Mouse (Mus musculus) MEL (cell line): ENCODE measurements at regions not wholly inside any gene's neighbourhood (a gene's known extent, or its start where the extent isn't known, plus 50 kb on each side); places are given as distances from the start of the nearest gene placed in this dataset.

Experiments used
- DNase-seq: peaks from one replicate; pipeline ENCODE4 v3.0.0; 2011; ENCODE audit warnings: low read depth, low spot score
- H3K27ac ChIP-seq: 2 replicates; pipeline ENCODE4 v1.5.1; 2012; ENCODE audit warnings: low read depth, mild to moderate bottlenecking, control low read depth, low read length, moderate library complexity; ENCODE audit not compliant: control insufficient read depth
- H3K27me3 ChIP-seq, 2 experiments: fragments of 150-350 bp in 1 of 2; sonication (generic) in 1 of 2; 2 replicates each; pipeline ENCODE4 v1.6.1; 2012; ENCODE audit warnings: low read length in 2 of 2, mild to moderate bottlenecking in 2 of 2, improper control_type of control experiment in 1 of 2, moderate library complexity in 1 of 2; ENCODE audit not compliant: insufficient read depth in 2 of 2, control insufficient read depth in 1 of 2
- H3K36me3 ChIP-seq, 2 experiments: 2 replicates each; pipeline ENCODE4 v1.6.1; 2012 to 2014; ENCODE audit warnings: low read length in 2 of 2, improper control_type of control experiment in 1 of 2, inconsistent platforms in 1 of 2, mild to moderate bottlenecking in 1 of 2; ENCODE audit not compliant: insufficient read depth in 2 of 2, control insufficient read depth in 1 of 2
- H3K4me1 ChIP-seq, 2 experiments: fragments of 150-350 bp in 1 of 2; sonication (generic) in 1 of 2; 2 replicates each; pipeline ENCODE4 v1.6.1; 2012; ENCODE audit warnings: low read length in 2 of 2, improper control_type of control experiment in 1 of 2, mild to moderate bottlenecking in 1 of 2; ENCODE audit not compliant: insufficient read depth in 2 of 2, control insufficient read depth in 1 of 2
- H3K4me3 ChIP-seq, 2 experiments: fragments of 150-350 bp in 1 of 2; sonication (generic) in 1 of 2; 2 replicates each; pipeline ENCODE4 v1.5.1; 2012; ENCODE audit warnings: low read depth in 2 of 2, low read length in 2 of 2, mild to moderate bottlenecking in 2 of 2, moderate library complexity in 2 of 2, control low read depth in 1 of 2, improper control_type of control experiment in 1 of 2; ENCODE audit not compliant: control insufficient read depth in 1 of 2, insufficient read depth in 1 of 2
- H3K79me2 ChIP-seq: 2 replicates; pipeline ENCODE4 v1.6.1; 2012; ENCODE audit warnings: mild to moderate bottlenecking, low read length, moderate library complexity; ENCODE audit not compliant: control insufficient read depth, poor library complexity, insufficient read depth
- H3K9ac ChIP-seq: 2 replicates; pipeline ENCODE4 v1.6.1; 2012; ENCODE audit warnings: low read depth, mild to moderate bottlenecking, control low read depth, low read length, moderate library complexity; ENCODE audit not compliant: control insufficient read depth, poor library complexity, severe bottlenecking
- H3K9me3 ChIP-seq: fragments of 150-350 bp; sonication (generic); replicated peaks from 2 replicates; pipeline ENCODE4 v1.6.1; 2012; ENCODE audit warnings: mild to moderate bottlenecking, low read length, improper control_type of control experiment, moderate library complexity; ENCODE audit not compliant: insufficient read depth
- BHLHE40 ChIP-seq: IDR thresholded peaks from 2 replicates; pipeline ENCODE4 v1.6.1; 2012; ENCODE audit warnings: low read depth, mild to moderate bottlenecking, inconsistent platforms, low read length, improper control_type of control experiment, borderline replicate concordance
- CHD1 ChIP-seq: IDR thresholded peaks from 2 replicates; pipeline ENCODE4 v1.6.1; 2012; ENCODE audit warnings: low read depth, mild to moderate bottlenecking, inconsistent platforms, low read length, improper control_type of control experiment
- CHD2 ChIP-seq: IDR thresholded peaks from 2 replicates; pipeline ENCODE4 v1.6.1; 2011; ENCODE audit warnings: low read length, improper control_type of control experiment
- CTCF ChIP-seq, 3 experiments: IDR thresholded peaks in 2 of 3; conservative IDR thresholded peaks in 1 of 3; 2 replicates each; pipeline ENCODE4 v1.5.1; 2011 to 2012; ENCODE audit warnings: low read length in 3 of 3, low read depth in 2 of 3, mild to moderate bottlenecking in 2 of 3, improper control_type of control experiment in 1 of 3, inconsistent platforms in 1 of 3, mixed read lengths in 1 of 3, moderate library complexity in 1 of 3; ENCODE audit not compliant: control insufficient read depth in 1 of 3, insufficient read depth in 1 of 3, poor library complexity in 1 of 3, severe bottlenecking in 1 of 3
- E2F4 ChIP-seq: IDR thresholded peaks from 2 replicates; pipeline ENCODE4 v1.6.1; 2011; ENCODE audit warnings: low read depth, low read length, improper control_type of control experiment, borderline replicate concordance
- ELF1 ChIP-seq: IDR thresholded peaks from 2 replicates; pipeline ENCODE4 v1.6.1; 2014; ENCODE audit warnings: low read depth, mild to moderate bottlenecking, inconsistent platforms, low read length, improper control_type of control experiment, moderate library complexity
- EP300 ChIP-seq, 2 experiments: IDR thresholded peaks; 2 replicates each; pipeline ENCODE4 v1.6.1; 2011; ENCODE audit warnings: improper control_type of control experiment in 2 of 2, low read length in 2 of 2, low read depth in 1 of 2, mild to moderate bottlenecking in 1 of 2
- ETS1 ChIP-seq: IDR thresholded peaks from 2 replicates; pipeline ENCODE4 v1.6.1; 2012; ENCODE audit warnings: low read depth, mild to moderate bottlenecking, inconsistent platforms, low read length, improper control_type of control experiment, moderate library complexity
- JUND ChIP-seq: IDR thresholded peaks from 2 replicates; pipeline ENCODE4 v1.6.1; 2011; ENCODE audit warnings: low read depth, mild to moderate bottlenecking, improper control_type of control experiment, low read length
- KAT2A ChIP-seq: conservative IDR thresholded peaks from 2 replicates; pipeline ENCODE4 v1.6.1; 2012; ENCODE audit warnings: low read depth, low read length, improper control_type of control experiment, inconsistent platforms
- MAZ ChIP-seq: IDR thresholded peaks from 2 replicates; pipeline ENCODE4 v1.6.1; 2012; ENCODE audit warnings: low read depth, mild to moderate bottlenecking, inconsistent platforms, low read length, improper control_type of control experiment
- MXI1 ChIP-seq: IDR thresholded peaks from 2 replicates; pipeline ENCODE4 v1.6.1; 2011; ENCODE audit warnings: mild to moderate bottlenecking, low read depth, low read length, improper control_type of control experiment
- MYC ChIP-seq: IDR thresholded peaks from 2 replicates; pipeline ENCODE4 v1.6.1; 2011; ENCODE audit warnings: low read depth, mild to moderate bottlenecking, low read length, improper control_type of control experiment, moderate library complexity
- NELFE ChIP-seq: IDR thresholded peaks from 2 replicates; pipeline ENCODE4 v1.6.1; 2011; ENCODE audit warnings: low read depth, low read length, improper control_type of control experiment
- NRF1 ChIP-seq: IDR thresholded peaks from 2 replicates; pipeline ENCODE4 v1.6.1; 2014; ENCODE audit warnings: low read depth, mild to moderate bottlenecking, inconsistent platforms, low read length, improper control_type of control experiment, moderate library complexity; ENCODE audit not compliant: poor library complexity, insufficient read depth, severe bottlenecking
- POLR2A ChIP-seq, 2 experiments: IDR thresholded peaks; 2 replicates each; pipeline ENCODE4 v1.6.1; 2011 to 2012; ENCODE audit warnings: low read length in 2 of 2, mild to moderate bottlenecking in 2 of 2, control low read depth in 1 of 2, improper control_type of control experiment in 1 of 2, low read depth in 1 of 2, moderate library complexity in 1 of 2; ENCODE audit not compliant: control insufficient read depth in 1 of 2, insufficient read depth in 1 of 2, poor library complexity in 1 of 2
- POLR2AphosphoS5 ChIP-seq: IDR thresholded peaks from 2 replicates; pipeline ENCODE4 v1.6.1; 2012; ENCODE audit warnings: low read depth, borderline replicate concordance, mild to moderate bottlenecking, inconsistent platforms, low read length, moderate library complexity, mixed read lengths
- RCOR1 ChIP-seq: IDR thresholded peaks from 2 replicates; pipeline ENCODE4 v1.6.1; 2012; ENCODE audit warnings: low read depth, mild to moderate bottlenecking, inconsistent platforms, low read length, improper control_type of control experiment
- SIN3A ChIP-seq: IDR thresholded peaks from 2 replicates; pipeline ENCODE4 v1.6.1; 2012; ENCODE audit warnings: low read length, improper control_type of control experiment, inconsistent platforms
- SMC3 ChIP-seq: IDR thresholded peaks from 2 replicates; pipeline ENCODE4 v1.6.1; 2011; ENCODE audit warnings: low read depth, low read length, improper control_type of control experiment
- TCF12 ChIP-seq: IDR thresholded peaks from 2 replicates; pipeline ENCODE4 v1.6.1; 2014; ENCODE audit warnings: low read depth, mild to moderate bottlenecking, inconsistent platforms, low read length, improper control_type of control experiment, moderate library complexity
- UBTF ChIP-seq: IDR thresholded peaks from 2 replicates; pipeline ENCODE4 v1.6.1; 2012; ENCODE audit warnings: low read depth, mild to moderate bottlenecking, inconsistent platforms, low read length, improper control_type of control experiment, moderate library complexity, borderline replicate concordance; ENCODE audit not compliant: insufficient read depth
- USF1 ChIP-seq: IDR thresholded peaks from 2 replicates; pipeline ENCODE4 v1.6.1; 2014; ENCODE audit warnings: low read depth, mild to moderate bottlenecking, inconsistent platforms, low read length, improper control_type of control experiment, moderate library complexity
- ZC3H11A ChIP-seq: IDR thresholded peaks from 2 replicates; pipeline ENCODE4 v1.6.1; 2012; ENCODE audit warnings: low read depth, mild to moderate bottlenecking, inconsistent platforms, low read length, improper control_type of control experiment
- ZNF384 ChIP-seq: IDR thresholded peaks from 2 replicates; pipeline ENCODE4 v1.6.1; 2012; ENCODE audit warnings: low read depth, mild to moderate bottlenecking, inconsistent platforms, low read length, improper control_type of control experiment

GRCm38 (mm10) chr6:61066501-61067282, 113.4 kb upstream of the Ccser1 start:
- H3K27ac ChIP-seq: no peak overlapping the region
- no peaks in the 10 kb centered on the region for H3K9me3 ChIP-seq
- no peaks in the 10 kb centered on the region for H3K79me2 ChIP-seq
- no peak for DNase-seq
- no peak overlapping the region for H3K4me3 ChIP-seq
- H3K27me3 ChIP-seq: no peaks in the 10 kb centered on the region
- no peaks in the 10 kb centered on the region for H3K36me3 ChIP-seq
- TF ChIP-seq ETS1 (no peak), JUND (no peak), UBTF (no peak), NELFE (no peak), MAZ (no peak), SIN3A (no peak), RCOR1 (no peak), CHD2 (no peak), BHLHE40 (no peak), ELF1 (no peak), MYC (no peak), NRF1 (no peak), ZNF384 (no peak), CHD1 (no peak), TCF12 (no peak), KAT2A (no peak)
- no peak overlapping the region for H3K9ac ChIP-seq
- H3K4me1 ChIP-seq: no peaks in the 10 kb centered on the region

- Histone ChIP-seq H3K36me3 (no peaks in the 10 kb centered on the region), H3K27ac (no peak overlapping the region), H3K79me2 (no peaks in the 10 kb centered on the region)
- TF ChIP-seq MXI1: no peak
- no peak for TF ChIP-seq NRF1
- no peak for TF ChIP-seq POLR2A (IDR thresholded peaks at IDR 0.05; ENCODE audit: control insufficient read depth in 1 of 2, insufficient read depth in 1 of 2, low read depth in 1 of 2, low read length in 2 of 2, poor library complexity in 1 of 2)
- no peak for TF ChIP-seq SMC3
- TF ChIP-seq USF1: no peak
- no peak for TF ChIP-seq ZC3H11A
- no peak for TF ChIP-seq UBTF
- TF ChIP-seq E2F4: no peak
- no peak for TF ChIP-seq RCOR1
- TF ChIP-seq POLR2AphosphoS5: no peak
- no peak for TF ChIP-seq EP300 (IDR thresholded peaks at IDR 0.05; ENCODE audit: low read depth in 1 of 2, low read length in 2 of 2)
- no peak for TF ChIP-seq ZNF384
- TF ChIP-seq CTCF (IDR thresholded peaks at IDR 0.05 in 2 of 3, conservative IDR thresholded peaks at IDR 0.05 in 1 of 3; ENCODE audit: control insufficient read depth in 1 of 3, insufficient read depth in 1 of 3, low read depth in 2 of 3, low read length in 3 of 3, poor library complexity in 1 of 3, severe bottlenecking in 1 of 3): no peak
- TF ChIP-seq SIN3A: no peak
- TF ChIP-seq, all 39 proteins: peak for 0
- no peaks in the 10 kb centered on the region for H3K4me1 ChIP-seq
- DNase-seq: no peak
- H3K4me3 ChIP-seq: no peak overlapping the region
- no peaks in the 10 kb centered on the region for H3K27me3 ChIP-seq
- no peak overlapping the region for H3K9ac ChIP-seq
- no peaks in the 10 kb centered on the region for H3K9me3 ChIP-seq
Measured at GRCm38 (mm10) chr6:61067355-61068116, 112.6 kb upstream of the Ccser1 start.
